Mouse (Mus musculus): ENCODE results near the gene Kdm1b. TPM values are rescaled to one million over a fixed set of nuclear protein-coding genes. Genes with fewer than 3 reads are reported as not detected.

The Kdm1b gene
- total RNA-seq, 2 experiments from 2014 or later, result 8.1 to 8.6 TPM

GRCm38 (mm10) chr13:47062756-47063155 is 19.5 kb downstream of the Kdm1b start:
- no peak for DNase-seq

GRCm38 (mm10) chr13:47063985-47064760 is 20.9 kb downstream of the Kdm1b start:
- peak; percentile 12 for DNase-seq

GRCm38 (mm10) chr13:47066516-47066915 is 23.2 kb downstream of the Kdm1b start:
- no peak for DNase-seq

GRCm38 (mm10) chr13:47067001-47067400 is 23.7 kb downstream of the Kdm1b start:
- DNase-seq, result no peak

GRCm38 (mm10) chr13:47070329-47071080 is 27.2 kb downstream of the Kdm1b start:
- no peak for DNase-seq

GRCm38 (mm10) chr13:47071871-47072270 is 28.6 kb downstream of the Kdm1b start:
- DNase-seq, result no peak

GRCm38 (mm10) chr13:47072484-47072883 is 29.2 kb downstream of the Kdm1b start:
- no peak for DNase-seq

GRCm38 (mm10) chr13:47076156-47076555 is 32.9 kb downstream of the Kdm1b start:
- no peak for DNase-seq

GRCm38 (mm10) chr13:47077367-47077766 is 34.1 kb downstream of the Kdm1b start:
- DNase-seq, result no peak

GRCm38 (mm10) chr13:47078799-47079198 is 35.5 kb downstream of the Kdm1b start:
- no peak for DNase-seq

- no peak for DNase-seq
These were observed 37.7 kb downstream of the Kdm1b start for GRCm38 (mm10) chr13:47080905-47081505.

- no peak for DNase-seq
These were observed 45.1 kb downstream of the Kdm1b start for GRCm38 (mm10) chr13:47088433-47088832.

GRCm38 (mm10) chr13:47089271-47089670 is 46.0 kb downstream of the Kdm1b start:
- no peak for DNase-seq

GRCm38 (mm10) chr13:47093791-47094190 is 50.5 kb downstream of the Kdm1b start:
- DNase-seq, result no peak

- no peak for DNase-seq
These were observed 53.3 kb downstream of the Kdm1b start for GRCm38 (mm10) chr13:47096591-47096990.

GRCm38 (mm10) chr13:47099265-47099664 is 56.0 kb downstream of the Kdm1b start:
- no peak for DNase-seq

GRCm38 (mm10) chr13:47100587-47100986 is 57.3 kb downstream of the Kdm1b start:
- no peak for DNase-seq

- DNase-seq, result no peak
These were observed 60.8 kb downstream of the Kdm1b start for GRCm38 (mm10) chr13:47104146-47104545.

- peak; percentile 30 for DNase-seq
These were observed 61.7 kb downstream of the Kdm1b start for GRCm38 (mm10) chr13:47104856-47105541.

- peak; percentile 87 for DNase-seq
These were observed 62.6 kb downstream of the Kdm1b start, which contains the start of gene Dek for GRCm38 (mm10) chr13:47105711-47106579. Gene Dek, minus strand, starts transcription at chr13:47106201.

GRCm38 (mm10) chr13:47106580-47106888 is 63.2 kb downstream of the Kdm1b start:
- no peak for DNase-seq

GRCm38 (mm10) chr13:47109239-47109638 is 65.9 kb downstream of the Kdm1b start:
- no peak for DNase-seq

Measured in heart, postnatal 4 days (tissue).